Mouse (Mus musculus): ENCODE measurements around the gene Stxbp5. TPM values are rescaled to one million over a fixed set of nuclear protein-coding genes. Genes with fewer than 3 reads are reported as not detected.

Gene Stxbp5
- total and polyA plus RNA-seq, 3 experiments, result 12.3 to 82.2 (median 19.6) TPM

GRCm38 (mm10) chr10:9732065-9732749, 168.7 kb downstream of the Stxbp5 start:
- Histone ChIP-seq H3K27ac (ENCODE audit: control insufficient read depth, low read depth, low read length) (no peak overlapping the region), H3K4me3 (ENCODE audit: control insufficient read depth in 1 of 2, insufficient read depth in 1 of 2, low read depth in 2 of 2, low read length in 2 of 2) (no peak overlapping the region), H3K36me3 (ENCODE audit: control insufficient read depth in 1 of 2, insufficient read depth in 2 of 2, low read length in 2 of 2) (no peaks in the 10 kb centered on the region), H3K4me1 (ENCODE audit: control insufficient read depth in 1 of 2, insufficient read depth in 2 of 2, low read length in 2 of 2) (no peaks in the 10 kb centered on the region), H3K9me3 (replicated peaks; ENCODE audit: insufficient read depth, low read length) (no peaks in the 10 kb centered on the region), H3K27me3 (ENCODE audit: control insufficient read depth in 1 of 2, insufficient read depth in 2 of 2, low read length in 2 of 2) (no peaks in the 10 kb centered on the region), H3K79me2 (ENCODE audit: control insufficient read depth, insufficient read depth, low read length, poor library complexity) (no peaks in the 10 kb centered on the region), H3K9ac (ENCODE audit: control insufficient read depth, low read depth, low read length, poor library complexity, severe bottlenecking) (no peak overlapping the region)
- no peak for TF ChIP-seq CHD2 (IDR thresholded peaks at IDR 0.05; ENCODE audit: low read length)
- no peak for TF ChIP-seq NELFE (IDR thresholded peaks at IDR 0.05; ENCODE audit: low read depth, low read length)
- TF ChIP-seq RCOR1 (IDR thresholded peaks at IDR 0.05; ENCODE audit: low read depth, low read length), result no peak
- no peak for TF ChIP-seq ELF1 (IDR thresholded peaks at IDR 0.05; ENCODE audit: low read depth, low read length)
- no peak for TF ChIP-seq MAZ (IDR thresholded peaks at IDR 0.05; ENCODE audit: low read depth, low read length)
- TF ChIP-seq ZKSCAN1 (IDR thresholded peaks at IDR 0.05; ENCODE audit: low read depth, low read length), result no peak
- no peak for TF ChIP-seq ZMIZ1 (IDR thresholded peaks at IDR 0.05; ENCODE audit: low read depth, low read length)
- TF ChIP-seq TAL1 (IDR thresholded peaks at IDR 0.05; ENCODE audit: low read length), result no peak
- no peak for TF ChIP-seq SIN3A (IDR thresholded peaks at IDR 0.05; ENCODE audit: low read length)
- TF ChIP-seq ZC3H11A (IDR thresholded peaks at IDR 0.05; ENCODE audit: low read depth, low read length), result no peak
- no peak for TF ChIP-seq NRF1 (IDR thresholded peaks at IDR 0.05; ENCODE audit: insufficient read depth, low read depth, low read length, poor library complexity, severe bottlenecking)
- TF ChIP-seq MEF2A (IDR thresholded peaks at IDR 0.05; ENCODE audit: extremely low read depth, insufficient replicate concordance, low read depth, low read length, poor library complexity, severe bottlenecking), result no peak
- TF ChIP-seq JUND (IDR thresholded peaks at IDR 0.05; ENCODE audit: low read depth, low read length), result no peak
- TF ChIP-seq HCFC1 (IDR thresholded peaks at IDR 0.05; ENCODE audit: low read depth, low read length), result no peak
- no peak for TF ChIP-seq GATA1 (IDR thresholded peaks at IDR 0.05; ENCODE audit: low read depth, low read length)
- TF ChIP-seq USF1 (IDR thresholded peaks at IDR 0.05; ENCODE audit: low read depth, low read length), result no peak
- TF ChIP-seq MXI1 (IDR thresholded peaks at IDR 0.05; ENCODE audit: low read depth, low read length), result no peak
- no peak for TF ChIP-seq RAD21 (IDR thresholded peaks at IDR 0.05; ENCODE audit: low read depth, low read length)
- TF ChIP-seq UBTF (IDR thresholded peaks at IDR 0.05; ENCODE audit: borderline replicate concordance, insufficient read depth, low read depth, low read length), result no peak
- no peak for DNase-seq (ENCODE audit: low read depth, low spot score)

Measured in MEL (cell line).